ENCODE assay signal across 28 mouse cellular contexts in the genomic region with DNA sequence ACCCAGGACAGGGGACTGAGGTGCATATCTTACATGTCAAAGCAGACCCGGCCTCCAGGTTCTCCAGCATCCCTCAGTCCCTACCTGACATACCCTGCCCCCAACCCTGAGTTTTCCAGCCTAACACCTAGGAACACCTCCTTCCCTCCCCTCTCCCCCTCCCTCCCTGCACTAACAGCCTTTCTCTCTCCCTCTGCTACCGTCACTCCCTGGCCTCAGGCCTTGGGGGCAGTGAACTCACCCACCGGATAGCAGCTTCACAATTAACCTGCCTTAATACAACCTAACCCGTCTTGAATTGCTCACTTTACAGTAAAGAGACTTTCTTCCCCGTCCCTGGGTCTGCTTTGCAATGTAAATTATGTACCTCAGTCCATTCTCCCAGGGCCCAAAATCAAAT. TPM values are rescaled to one million over a fixed set of nuclear protein-coding genes. Genes with fewer than 3 reads are reported as not detected.
A peak's percentile ranks its signal among the peaks of the same experiment; 100 is the strongest.
DNase-seq lines count a peak whose midpoint lies in the region; ATAC-seq and TF ChIP-seq lines count a peak whose summit lies in the region.
"Had no signal": no experiment of that assay in that cellular context is flagged by ENCODE, and none has a peak within 500 bp of the region (broad histone marks: within the 10 kb centered on the region; RNA-seq: fewer than 3 reads in every experiment).

No protein-coding gene starts in this region.

- intact Hi-C loops in left cerebral cortex, postnatal 25 days (cut with DNase I): no loop called here

- WGBS in neural tube, embryonic 14.5 days: 81% methylated on average over 5 of the region's 5 CpGs
- WGBS in midbrain, postnatal 0 days: 90% methylated on average over 5 of the region's 5 CpGs

- TF ChIP-seq CTCF in midbrain, postnatal 0 days (IDR thresholded peaks at IDR 0.05): no peak

- no peaks in the 10 kb centered on the region for H3K27me3 ChIP-seq in neural tube, embryonic 14.5 days (ENCODE audit: control insufficient read depth, insufficient read depth, low read length)
- H3K27me3 ChIP-seq in midbrain, postnatal 0 days (ENCODE audit: insufficient read depth, low read length): no peaks in the 10 kb centered on the region
- H3K27me3 ChIP-seq: CH12.LX; forebrain, embryonic 13.5 days; heart, embryonic 13.5 days; hindbrain, embryonic 12.5 days; hindbrain, embryonic 15.5 days had no signal

- no peak overlapping the region for H3K4me3 ChIP-seq in neural tube, embryonic 14.5 days (ENCODE audit: low read depth, low read length)
- no peak overlapping the region for H3K4me3 ChIP-seq in midbrain, postnatal 0 days (ENCODE audit: low read depth, low read length)
- H3K4me3 ChIP-seq: forebrain, embryonic 10.5 days; forebrain, embryonic 13.5 days; gastrocnemius, adult 2 months; heart, adult 2 months; heart, embryonic 10.5 days; heart, embryonic 13.5 days; hindbrain, embryonic 12.5 days; hindbrain, embryonic 15.5 days had no signal

- H3K27ac ChIP-seq in neural tube, embryonic 14.5 days (ENCODE audit: low read depth, low read length): no peak overlapping the region
- H3K27ac ChIP-seq in midbrain, postnatal 0 days (ENCODE audit: low read depth, low read length): no peak overlapping the region
- H3K27ac ChIP-seq: forebrain, embryonic 10.5 days; forebrain, embryonic 13.5 days; gastrocnemius, adult 2 months; heart, adult 2 months; heart, embryonic 10.5 days; heart, embryonic 13.5 days; hindbrain, embryonic 12.5 days; hindbrain, embryonic 15.5 days had no signal

- DNase-seq in neural tube, embryonic 10.5 days (ENCODE audit: extremely low spot score, low spot score): no peak
- DNase-seq in ES-CJ7 (ENCODE audit: low read depth, low spot score) (peak; percentile 61), R1 (ENCODE audit: low read depth, low spot score) (peak; percentile 27)
- DNase-seq in frontal cortex, postnatal 10 days (ENCODE audit: low spot score in 2 of 2): no peak
- no peak for DNase-seq in midbrain, postnatal 0 days (ENCODE audit: low spot score)
- no peak for DNase-seq in left cerebral cortex, postnatal 25 days (ENCODE audit: low spot score in 2 of 2)
- DNase-seq: adrenal gland, adult 2 months; adrenal gland, postnatal 14 days; B cell, adult 2 months; cerebellum, adult 11 months; cerebellum, adult 2 months; cerebellum, adult 9-11 months; cerebellum, postnatal 36 days; gastrocnemius, adult 2 months; gastrocnemius, postnatal 25 days; heart, adult 2 months; heart, postnatal 14 days had no signal

- no peak overlapping the region for H3K4me2 ChIP-seq in neural tube, embryonic 14.5 days (ENCODE audit: low read depth, low read length)
- H3K4me2 ChIP-seq in midbrain, postnatal 0 days (ENCODE audit: low read depth, low read length, poor library complexity, severe bottlenecking): no peak overlapping the region
- H3K4me2 ChIP-seq: forebrain, embryonic 13.5 days; heart, embryonic 13.5 days; hindbrain, embryonic 12.5 days; hindbrain, embryonic 15.5 days had no signal

- H3K9ac ChIP-seq in neural tube, embryonic 14.5 days (replicated peaks; ENCODE audit: low read depth, low read length): no peak overlapping the region
- H3K9ac ChIP-seq in midbrain, postnatal 0 days (replicated peaks; ENCODE audit: low read length, poor library complexity, severe bottlenecking): no peak overlapping the region
- H3K9ac ChIP-seq: forebrain, embryonic 13.5 days; heart, embryonic 13.5 days; hindbrain, embryonic 12.5 days; hindbrain, embryonic 15.5 days had no signal

- ATAC-seq in neural tube, embryonic 14.5 days (ENCODE audit: low read depth): peak; percentile 11; the same call in 1 of the 2 replicates
- ATAC-seq in midbrain, postnatal 0 days (ENCODE audit: low FRiP score): no peak
- ATAC-seq: forebrain, embryonic 13.5 days; forebrain, embryonic 16.5 days; intestine, postnatal 0 days had no signal

- no peaks in the 10 kb centered on the region for H3K9me3 ChIP-seq in neural tube, embryonic 14.5 days (ENCODE audit: control insufficient read depth, low read length)
- no peaks in the 10 kb centered on the region for H3K9me3 ChIP-seq in midbrain, postnatal 0 days (ENCODE audit: low read length)
- H3K9me3 ChIP-seq: forebrain, embryonic 10.5 days; forebrain, embryonic 13.5 days; G1E; heart, embryonic 10.5 days; heart, embryonic 13.5 days; hindbrain, embryonic 12.5 days; hindbrain, embryonic 15.5 days had no signal

- no peaks in the 10 kb centered on the region for H3K4me1 ChIP-seq in neural tube, embryonic 14.5 days (ENCODE audit: control insufficient read depth, insufficient read depth, low read length)
- H3K4me1 ChIP-seq in midbrain, postnatal 0 days (ENCODE audit: insufficient read depth, low read length): no peaks in the 10 kb centered on the region
- H3K4me1 ChIP-seq: forebrain, embryonic 10.5 days; forebrain, embryonic 13.5 days; heart, embryonic 10.5 days; heart, embryonic 13.5 days; hindbrain, embryonic 12.5 days; hindbrain, embryonic 15.5 days had no signal

- no peaks in the 10 kb centered on the region for H3K36me3 ChIP-seq in neural tube, embryonic 14.5 days (ENCODE audit: control insufficient read depth, insufficient read depth, low read length)
- no peaks in the 10 kb centered on the region for H3K36me3 ChIP-seq in midbrain, postnatal 0 days (ENCODE audit: insufficient read depth, low read length)
- H3K36me3 ChIP-seq: hindbrain, embryonic 15.5 days had no signal

RNA-seq across cellular contexts. Expression of gene Anln, which starts 35.1 kb away (rescaled TPM):
- 2.3 and 5.3 TPM in 2 replicates for polyA plus RNA-seq in neural tube, embryonic 14.5 days (2014; fragmentation: Nextera tagmentation; extraction: Ambion mirVana)
- 3.6 and 6.0 TPM in 2 replicates for total RNA-seq in midbrain, postnatal 0 days (2014; rRNA removed)
- 1.3 and 1.7 TPM in 2 replicates for polyA plus RNA-seq in midbrain, postnatal 0 days (2015; fragmentation: Nextera tagmentation; extraction: Ambion mirVana)
- total RNA-seq in left cerebral cortex, postnatal 25 days (2021): 1 to 10 TPM; 6.4 to 7.3 TPM

RNA-seq across cellular contexts. Expression of gene Zfp810, which starts 46.5 kb away (rescaled TPM):
- 37.7 and 42.8 TPM in 2 replicates for polyA plus RNA-seq in neural tube, embryonic 14.5 days (2014; fragmentation: Nextera tagmentation; extraction: Ambion mirVana)
- 31.1 and 37.8 TPM in 2 replicates for total RNA-seq in midbrain, postnatal 0 days (2014; rRNA removed)
- polyA plus RNA-seq in midbrain, postnatal 0 days (2015; fragmentation: Nextera tagmentation; extraction: Ambion mirVana): 24.9 and 27.5 TPM in 2 replicates
- 10 to 100 TPM; 17.2 to 17.7 TPM for total RNA-seq in left cerebral cortex, postnatal 25 days (2021)

RNA-seq across cellular contexts. Expression of gene 9530077C05Rik, which starts 57.4 kb away (rescaled TPM):
- 11.3 and 15.1 TPM in 2 replicates for polyA plus RNA-seq in neural tube, embryonic 14.5 days (2014; fragmentation: Nextera tagmentation; extraction: Ambion mirVana)
- total RNA-seq in midbrain, postnatal 0 days (2014; rRNA removed): 18.7 and 21.5 TPM in 2 replicates
- polyA plus RNA-seq in midbrain, postnatal 0 days (2015; fragmentation: Nextera tagmentation; extraction: Ambion mirVana): 19.3 and 20.2 TPM in 2 replicates
- total RNA-seq in left cerebral cortex, postnatal 25 days (2021): 1 to 10 TPM; 7.4 to 8.4 TPM

Comparison
In these comparisons a context has a peak if more than half of its experiments do, and no peak if none do; other contexts are left out.
1. DNase-seq: peak in ES-CJ7 (single experiment) and R1 (single experiment); none in neural tube, embryonic 10.5 days (single experiment), frontal cortex, postnatal 10 days (0 of 2), midbrain, postnatal 0 days (single experiment) and left cerebral cortex, postnatal 25 days (0 of 2).